Mouse (Mus musculus) kidney, embryonic 14.5 days (tissue): ENCODE results near the gene 4931440F15Rik. TPM values are rescaled to one million over a fixed set of nuclear protein-coding genes. Genes with fewer than 3 reads are reported as not detected.
"Not testable (repeated sequence)": the region's sequence is repeated elsewhere in the genome, so short reads cannot be mapped to it uniquely, and the experiment has no call there.

Source experiments
- ATAC-seq: fragments of 200-750 bp; cut with Nextera tagmentation; 2 replicates; pipeline ENCODE4 v1.8.0; 2017; ENCODE audit warnings: moderate number of reproducible peaks, mild to moderate bottlenecking, moderate TSS enrichment, moderate library complexity; ENCODE audit not compliant: low FRiP score, low TSS enrichment
- H3K27ac ChIP-seq: fragments of 300-500 bp; sonication (generic); 2 replicates; pipeline ENCODE4 v1.5.1; 2014; ENCODE audit warnings: low read depth, mild to moderate bottlenecking, low read length, moderate library complexity, mixed read lengths
- H3K27me3 ChIP-seq: fragments of 300-500 bp; sonication (generic); 2 replicates; pipeline ENCODE4 v1.6.1; 2014; ENCODE audit warnings: mild to moderate bottlenecking, low read length; ENCODE audit not compliant: control insufficient read depth, insufficient read depth
- H3K36me3 ChIP-seq: fragments of 300-500 bp; sonication (generic); 2 replicates; pipeline ENCODE4 v1.6.1; 2014; ENCODE audit warnings: low read length, mixed read lengths; ENCODE audit not compliant: control insufficient read depth, insufficient read depth
- H3K4me1 ChIP-seq: fragments of 300-500 bp; sonication (generic); 2 replicates; pipeline ENCODE4 v1.6.1; 2014; ENCODE audit warnings: low read length, mixed read lengths; ENCODE audit not compliant: control insufficient read depth, insufficient read depth
- H3K4me2 ChIP-seq: fragments of 300-500 bp; sonication (generic); replicated peaks from 2 replicates; pipeline ENCODE4 v1.6.1; 2014; ENCODE audit warnings: low read depth, mild to moderate bottlenecking, low read length
- H3K4me3 ChIP-seq: fragments of 300-500 bp; sonication (generic); 2 replicates; pipeline ENCODE4 v1.5.1; 2014; ENCODE audit warnings: mild to moderate bottlenecking, low read length
- H3K9ac ChIP-seq: fragments of 300-500 bp; sonication (generic); 2 replicates; pipeline ENCODE4 v1.6.1; 2014; ENCODE audit warnings: low read depth, mild to moderate bottlenecking, low read length, moderate library complexity
- H3K9me3 ChIP-seq: fragments of 300-500 bp; sonication (generic); 2 replicates; pipeline ENCODE4 v1.6.1; 2016; ENCODE audit warnings: low read length; ENCODE audit not compliant: control insufficient read depth
- WGBS: fragments of 180-500 bp; shearing (Covaris S2); extraction: QIAGEN DNeasy Blood & Tissue Kit; methylation state at CpG from one replicate; pipeline ENCODE4 v1.1.7; 2014; 5-methylcytosine and 5-hydroxymethylcytosine counted together
- polyA plus RNA-seq: library from polyadenylated mRNA; unstranded; fragments of >200 nt; fragmentation: Nextera tagmentation; extraction: Ambion mirVana; gene quantifications from 2 replicates; pipeline ENCODE4 v1.2.1, GENCODE M21; 2014

4931440F15Rik gene
- polyA plus RNA-seq, 1 experiment from 2014 or later, result 0.08 TPM

DNA sequence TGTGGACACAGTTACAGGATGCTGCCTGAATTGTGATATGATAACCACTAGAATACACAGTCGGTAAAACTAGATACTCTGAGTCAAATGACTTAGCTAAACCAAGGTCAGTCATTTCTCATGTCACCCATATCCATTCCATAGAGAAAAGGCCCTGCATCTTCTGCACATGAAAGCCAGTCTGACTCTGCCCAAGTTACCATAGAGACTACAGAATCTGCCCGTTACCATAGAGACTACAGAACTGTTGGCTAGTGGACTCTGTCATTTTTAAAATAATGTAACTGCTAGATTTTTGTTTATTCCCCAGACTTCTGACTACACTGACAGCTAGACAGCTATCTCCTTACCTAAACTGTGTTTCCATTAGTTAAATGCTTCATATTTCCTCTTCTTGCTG is 2.3 kb upstream of the 4931440F15Rik start:
- H3K27me3 ChIP-seq, result peaks cover 11% of the 10 kb centered on the region
- no peaks in the 10 kb centered on the region for H3K4me1 ChIP-seq
- no peaks in the 10 kb centered on the region for H3K9me3 ChIP-seq
- H3K4me3 ChIP-seq, result no peak overlapping the region
- H3K27ac ChIP-seq, result no peak overlapping the region
- no peak for ATAC-seq
- H3K9ac ChIP-seq, result no peak overlapping the region
- H3K36me3 ChIP-seq, result no peaks in the 10 kb centered on the region
- WGBS, result 83% methylated on average over 2 of the region's 2 CpGs
- H3K4me2 ChIP-seq, result no peak overlapping the region

DNA sequence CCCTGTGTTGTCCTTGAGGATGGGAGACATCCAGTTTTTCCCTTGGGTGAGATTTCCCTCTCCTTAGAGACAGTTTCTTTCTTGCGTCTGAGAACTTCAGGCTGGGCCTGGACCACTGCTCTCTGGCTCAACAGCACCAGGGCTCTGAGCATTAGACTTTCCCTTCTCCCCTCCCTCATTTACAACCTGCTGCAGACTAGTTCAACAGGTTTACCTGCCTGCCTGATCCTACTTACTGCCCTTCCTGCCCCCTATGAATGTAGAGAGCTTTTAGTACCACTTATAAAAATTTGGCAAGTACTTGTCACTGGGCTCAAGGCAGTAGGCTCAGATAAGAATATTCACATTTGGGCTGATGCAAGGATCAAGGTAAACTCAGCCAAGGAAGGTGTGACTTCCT is 533 bp upstream of the 4931440F15Rik start:
- Histone ChIP-seq H3K4me3 (no peak overlapping the region), H3K27ac (no peak overlapping the region), H3K9ac (no peak overlapping the region), H3K36me3 (no peaks in the 10 kb centered on the region), H3K4me1 (no peaks in the 10 kb centered on the region), H3K27me3 (peaks cover 11% of the 10 kb centered on the region), H3K4me2 (no peak overlapping the region), H3K9me3 (no peaks in the 10 kb centered on the region)
- ATAC-seq, result no peak
- 100% methylated on average over 1 of the region's 1 CpGs for WGBS

DNA sequence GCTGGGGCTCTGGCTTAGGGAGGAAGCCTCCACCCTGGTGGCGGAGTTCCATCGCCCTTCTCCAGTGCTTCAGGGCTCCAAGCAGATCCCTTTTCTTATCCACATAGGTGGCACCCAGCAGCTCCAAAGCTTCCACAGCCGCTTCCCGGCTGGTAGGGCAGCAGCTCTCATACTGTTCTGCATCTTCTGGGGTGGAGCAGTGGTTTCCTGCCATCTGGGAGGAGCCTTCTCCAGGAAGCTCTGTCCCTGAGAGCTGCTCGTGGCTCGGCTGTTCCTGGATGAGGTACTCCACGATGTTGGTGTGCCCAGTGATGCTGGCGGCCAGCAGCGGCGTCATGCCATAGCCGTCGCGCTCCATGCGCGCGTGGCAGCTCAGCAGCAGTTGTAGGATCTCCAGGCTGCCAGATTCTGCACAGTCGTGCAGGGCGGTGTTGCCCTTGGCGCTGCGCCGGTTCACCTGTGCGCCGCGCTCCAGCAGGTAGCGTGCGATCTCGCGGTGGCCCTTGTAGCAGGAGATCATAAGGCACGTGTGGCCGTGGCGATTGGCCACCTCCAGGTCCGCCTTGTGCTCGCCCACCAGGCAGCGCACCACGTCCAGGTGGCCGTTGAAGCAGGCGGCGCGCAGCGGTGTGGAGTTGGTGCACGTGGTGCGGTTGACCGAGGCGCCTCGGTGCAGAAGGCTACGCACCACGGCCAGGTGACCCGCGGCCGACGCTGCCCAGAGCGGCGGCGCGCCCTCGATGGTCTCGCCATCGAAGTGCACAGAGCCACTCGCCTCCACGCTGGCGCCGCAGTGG is 796 bp downstream of the 4931440F15Rik start:
- not testable (repeated sequence) for H3K4me1 ChIP-seq, H3K27ac ChIP-seq, H3K9me3 ChIP-seq, H3K9ac ChIP-seq, H3K36me3 ChIP-seq
- Histone ChIP-seq H3K4me3 (peak overlapping the region; percentile 17; the same call in 1 of the 2 replicates), H3K4me2 (peak overlapping the region; percentile 38), H3K27me3 (peaks cover 11% of the 10 kb centered on the region)
- 18% methylated on average over 44 of the region's 62 CpGs for WGBS
- ATAC-seq, result peak; percentile 82

DNA sequence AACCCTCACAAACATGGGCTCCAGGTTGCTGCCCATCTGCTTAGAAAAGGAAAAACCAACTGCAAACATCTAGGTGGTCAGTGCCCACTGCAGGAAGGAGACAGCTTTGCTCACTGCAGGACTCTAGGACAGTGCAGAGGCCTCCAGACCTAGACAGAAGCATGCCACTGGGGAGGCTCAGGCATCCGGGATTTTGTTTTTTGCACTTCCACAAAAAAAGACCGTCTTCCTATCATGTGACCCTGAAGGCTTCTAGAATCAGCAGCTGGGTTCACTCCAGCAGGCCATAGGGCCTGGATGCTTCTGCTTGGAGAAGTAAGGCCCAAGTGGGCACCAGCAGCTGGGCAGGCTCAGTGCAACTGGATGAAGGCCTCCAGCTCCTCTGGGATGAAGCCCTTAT is 2.3 kb downstream of the 4931440F15Rik start:
- Histone ChIP-seq H3K4me2 (no peak overlapping the region), H3K9me3 (no peaks in the 10 kb centered on the region), H3K36me3 (no peaks in the 10 kb centered on the region), H3K9ac (no peak overlapping the region), H3K4me3 (no peak overlapping the region), H3K4me1 (no peaks in the 10 kb centered on the region), H3K27me3 (peaks cover 11% of the 10 kb centered on the region), H3K27ac (no peak overlapping the region)
- no peak for ATAC-seq
- WGBS, result 84% methylated on average over 2 of the region's 2 CpGs

DNA sequence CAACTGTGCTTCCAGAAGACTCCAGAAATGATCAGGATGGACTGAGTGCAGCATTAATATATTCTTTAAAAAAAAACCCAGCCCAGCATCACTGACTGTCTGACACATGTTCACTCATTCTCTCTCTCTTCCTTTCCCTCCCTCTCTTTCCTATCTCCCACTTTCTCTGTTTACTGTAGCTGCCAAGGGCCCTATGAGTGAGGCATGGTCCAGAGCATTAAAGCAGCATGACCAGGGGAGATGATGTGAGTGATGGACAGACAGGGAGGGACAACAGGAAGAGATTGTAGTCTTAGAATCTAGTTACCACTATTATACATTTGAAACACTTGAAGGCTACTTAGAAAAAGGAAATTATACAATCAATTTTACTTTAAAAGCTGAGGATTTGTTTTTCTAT is 9.8 kb downstream of the 4931440F15Rik start:
- H3K9me3 ChIP-seq, result no peaks in the 10 kb centered on the region
- no peaks in the 10 kb centered on the region for H3K36me3 ChIP-seq
- no peaks in the 10 kb centered on the region for H3K4me1 ChIP-seq
- no peak overlapping the region for H3K4me3 ChIP-seq
- H3K27me3 ChIP-seq, result no peaks in the 10 kb centered on the region
- H3K27ac ChIP-seq, result no peak overlapping the region
- no peak overlapping the region for H3K4me2 ChIP-seq
- no peak overlapping the region for H3K9ac ChIP-seq
- no peak for ATAC-seq

DNA sequence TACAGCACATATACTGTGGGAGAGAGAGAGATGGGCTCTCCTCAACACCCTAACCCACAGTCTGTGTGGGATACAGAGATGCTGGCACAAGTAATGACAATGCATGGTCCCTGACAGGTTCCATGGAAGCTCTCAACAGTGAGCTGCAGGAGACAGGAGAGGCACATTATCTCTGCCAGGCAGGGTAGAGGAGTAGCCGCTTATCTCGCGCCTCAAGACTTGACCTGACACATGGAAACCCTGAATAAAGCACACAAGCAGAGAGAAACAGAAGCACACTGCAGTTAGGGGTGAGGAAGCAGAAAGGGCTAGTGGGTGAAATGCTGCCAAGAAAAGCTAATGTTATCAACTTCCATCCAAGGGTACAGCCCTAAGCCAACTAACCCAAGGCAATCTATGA is 10.2 kb downstream of the 4931440F15Rik start:
- no peak overlapping the region for H3K4me3 ChIP-seq
- no peak overlapping the region for H3K4me2 ChIP-seq
- no peaks in the 10 kb centered on the region for H3K4me1 ChIP-seq
- WGBS, result 71% methylated on average over 3 of the region's 3 CpGs
- no peaks in the 10 kb centered on the region for H3K27me3 ChIP-seq
- H3K9me3 ChIP-seq, result no peaks in the 10 kb centered on the region
- ATAC-seq, result no peak
- no peaks in the 10 kb centered on the region for H3K36me3 ChIP-seq
- H3K27ac ChIP-seq, result no peak overlapping the region
- no peak overlapping the region for H3K9ac ChIP-seq

DNA sequence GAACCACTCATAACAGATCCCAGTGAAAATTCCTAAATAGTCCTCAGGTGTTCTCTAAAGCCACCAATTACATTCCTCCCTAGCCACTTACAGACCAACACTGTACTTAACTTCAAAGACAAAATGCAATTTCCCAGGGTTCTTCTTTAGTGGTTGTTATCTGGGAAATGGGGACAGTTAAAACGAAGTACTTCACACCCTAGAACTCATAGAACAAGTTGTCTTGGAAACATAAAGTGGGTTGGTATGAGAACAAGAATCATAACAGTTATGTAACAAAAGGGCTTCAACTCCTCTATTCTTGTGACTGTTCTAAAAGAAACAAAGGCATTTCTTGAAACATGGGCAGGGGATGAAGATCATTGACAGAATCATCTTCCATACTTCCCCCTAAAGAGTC is 12.2 kb downstream of the 4931440F15Rik start:
- Histone ChIP-seq H3K4me1 (no peaks in the 10 kb centered on the region), H3K27me3 (no peaks in the 10 kb centered on the region), H3K4me3 (no peak overlapping the region), H3K9me3 (no peaks in the 10 kb centered on the region), H3K27ac (no peak overlapping the region), H3K4me2 (no peak overlapping the region), H3K9ac (no peak overlapping the region), H3K36me3 (no peaks in the 10 kb centered on the region)
- ATAC-seq, result no peak
- whole genome bisulfite sequencing, result 74% methylated on average over 1 of the region's 1 CpGs

DNA sequence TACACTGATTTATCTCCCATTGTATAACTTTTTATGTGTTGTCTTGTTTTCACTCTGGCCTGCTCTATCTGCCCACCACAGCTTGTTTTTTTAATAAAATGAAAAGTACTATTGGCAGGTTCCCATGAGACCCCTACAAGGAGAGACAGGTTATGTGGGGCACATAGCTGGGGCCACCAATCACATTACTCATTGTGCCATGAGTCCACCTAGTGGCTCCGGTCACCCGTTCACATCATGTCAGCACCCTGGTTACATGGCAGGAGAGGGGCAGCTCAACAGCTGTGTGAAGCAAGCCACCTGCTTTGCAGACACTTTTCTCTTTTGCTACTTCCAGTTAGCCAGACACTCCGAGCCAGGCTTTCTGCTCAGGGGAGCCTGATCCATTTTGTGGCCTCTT is 13.0 kb downstream of the 4931440F15Rik start:
- H3K9me3 ChIP-seq, result no peaks in the 10 kb centered on the region
- no peaks in the 10 kb centered on the region for H3K27me3 ChIP-seq
- ATAC-seq, result peak; percentile 39; the same call in 1 of the 2 replicates
- H3K4me3 ChIP-seq, result no peak overlapping the region
- H3K36me3 ChIP-seq, result no peaks in the 10 kb centered on the region
- no peak overlapping the region for H3K9ac ChIP-seq
- WGBS, result 25% methylated on average over 3 of the region's 3 CpGs
- no peaks in the 10 kb centered on the region for H3K4me1 ChIP-seq
- H3K4me2 ChIP-seq, result no peak overlapping the region
- H3K27ac ChIP-seq, result no peak overlapping the region

DNA sequence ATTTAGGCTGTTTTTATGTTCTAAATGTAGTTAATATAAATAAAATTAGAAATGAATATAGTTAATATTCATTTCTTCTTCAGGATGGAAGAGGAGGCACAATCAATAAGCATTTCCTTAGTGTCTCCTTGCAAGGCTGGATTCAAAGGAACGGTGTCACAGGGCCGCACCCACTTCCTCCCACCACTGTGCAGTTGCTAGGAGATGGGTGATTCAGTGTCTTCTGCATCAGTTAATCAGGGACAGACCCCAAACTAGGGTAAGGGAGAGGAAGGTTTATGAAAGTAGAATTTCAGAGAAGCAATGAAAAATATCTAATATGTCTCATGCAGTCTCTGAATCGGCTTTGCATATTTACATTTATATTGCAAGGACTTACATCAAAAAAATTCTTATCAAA is 15.1 kb downstream of the 4931440F15Rik start:
- no peaks in the 10 kb centered on the region for H3K4me1 ChIP-seq
- no peak overlapping the region for H3K4me3 ChIP-seq
- no peaks in the 10 kb centered on the region for H3K9me3 ChIP-seq
- H3K4me2 ChIP-seq, result no peak overlapping the region
- H3K36me3 ChIP-seq, result no peaks in the 10 kb centered on the region
- no peak for ATAC-seq
- no peaks in the 10 kb centered on the region for H3K27me3 ChIP-seq
- 81% methylated on average over 3 of the region's 3 CpGs for WGBS
- no peak overlapping the region for H3K27ac ChIP-seq
- H3K9ac ChIP-seq, result no peak overlapping the region
